Mouse (Mus musculus) midbrain, embryonic 14.5 days (tissue): ENCODE data around the gene Nol7. TPM values are rescaled to one million over a fixed set of nuclear protein-coding genes. Genes with fewer than 3 reads are reported as not detected.

Source experiments
- ATAC-seq: fragments of 200-750 bp; cut with Nextera tagmentation; 2 replicates; pipeline ENCODE4 v1.8.0; 2017; ENCODE audit warnings: moderate number of reproducible peaks, moderate library complexity; ENCODE audit not compliant: low FRiP score, low TSS enrichment
- DNase-seq: peaks from one replicate; pipeline ENCODE4 v3.0.0-alpha.2; 2015
- H3K27ac ChIP-seq: fragments of 300-500 bp; sonication (generic); replicated peaks from 2 replicates; pipeline ENCODE4 v1.5.1; 2014; ENCODE audit warnings: mild to moderate bottlenecking, low read depth, low read length, moderate library complexity
- H3K27me3 ChIP-seq: fragments of 300-500 bp; sonication (generic); 2 replicates; pipeline ENCODE4 v1.6.1; 2014; ENCODE audit warnings: low read length, control low read depth, mixed read lengths; ENCODE audit not compliant: control insufficient read depth, insufficient read depth
- H3K36me3 ChIP-seq: fragments of 300-500 bp; sonication (generic); 2 replicates; pipeline ENCODE4 v1.6.1; 2014; ENCODE audit warnings: low read length, control low read depth; ENCODE audit not compliant: control insufficient read depth, insufficient read depth
- H3K4me1 ChIP-seq: fragments of 300-500 bp; sonication (generic); 2 replicates; pipeline ENCODE4 v1.6.1; 2014; ENCODE audit warnings: mild to moderate bottlenecking, antibody characterized with exemption, low read length, control low read depth; ENCODE audit not compliant: control insufficient read depth, insufficient read depth
- H3K4me2 ChIP-seq: fragments of 300-500 bp; sonication (generic); 2 replicates; pipeline ENCODE4 v1.6.1; 2014; ENCODE audit warnings: mild to moderate bottlenecking, low read length, moderate library complexity
- H3K4me3 ChIP-seq: fragments of 300-500 bp; sonication (generic); replicated peaks from 2 replicates; pipeline ENCODE4 v1.5.1; 2014; ENCODE audit warnings: low read depth, low read length
- H3K9ac ChIP-seq: fragments of 300-500 bp; sonication (generic); replicated peaks from 2 replicates; pipeline ENCODE4 v1.6.1; 2014; ENCODE audit warnings: mild to moderate bottlenecking, low read length, moderate library complexity
- H3K9me3 ChIP-seq: fragments of 300-500 bp; sonication (generic); 2 replicates; pipeline ENCODE4 v1.6.1; 2016; ENCODE audit warnings: low read length, control low read depth, mixed read lengths; ENCODE audit not compliant: control insufficient read depth
- WGBS: fragments of 180-500 bp; shearing (Covaris S2); extraction: QIAGEN DNeasy Blood & Tissue Kit; methylation state at CpG from one replicate; pipeline ENCODE4 v1.1.7; 2014; 5-methylcytosine and 5-hydroxymethylcytosine counted together
- polyA plus RNA-seq: library from polyadenylated mRNA; unstranded; fragments of >200 nt; fragmentation: Nextera tagmentation; extraction: Ambion mirVana; gene quantifications from 2 replicates; pipeline ENCODE4 v1.2.1, GENCODE M21; 2014

Gene Nol7
- polyA plus RNA-seq, 1 experiment from 2014 or later, result 170 TPM

DNA sequence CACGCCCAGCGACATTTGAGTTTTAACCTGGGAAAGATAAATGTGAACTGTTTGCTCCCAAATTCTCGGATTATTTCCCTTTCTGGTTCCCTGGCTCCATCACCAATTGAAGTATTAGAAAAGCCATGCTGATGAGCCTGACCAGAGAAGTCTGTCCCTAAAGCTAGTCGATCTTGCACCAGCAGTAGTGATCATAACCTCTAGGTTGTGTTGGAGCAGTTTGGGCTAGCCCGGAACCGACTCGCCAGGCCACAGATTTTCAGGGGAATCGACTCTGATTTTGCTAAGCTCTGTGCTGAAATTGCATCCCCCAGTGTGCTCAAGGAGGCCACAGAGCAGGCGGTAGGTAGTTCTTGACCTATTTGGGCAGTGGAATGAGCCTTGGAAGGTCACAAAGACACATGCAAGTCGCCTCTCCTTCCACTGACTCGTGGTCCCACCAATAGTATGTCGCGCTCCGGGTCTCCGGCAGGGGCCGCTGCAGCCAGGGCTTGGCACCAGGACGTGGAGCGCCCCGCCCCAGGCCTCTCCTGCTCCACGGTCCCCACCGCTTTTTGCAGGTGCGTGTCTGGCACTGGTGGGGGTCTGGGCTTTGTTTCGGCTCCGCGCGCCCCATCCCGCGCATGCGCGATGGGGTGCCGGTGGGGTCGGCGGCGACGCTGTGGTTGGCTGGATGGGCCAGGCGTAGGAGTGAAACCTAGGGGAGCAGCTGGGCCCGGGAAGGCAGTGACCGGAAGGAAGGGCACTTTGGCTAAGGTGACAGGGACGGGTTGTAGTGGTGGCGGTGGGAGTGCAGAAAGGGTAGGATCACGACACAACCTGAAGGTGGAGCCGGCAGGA, 33.0 kb upstream of the Nol7 start, which contains the start of gene Sirt5:
Sirt5 (plus strand) TSS at position 512 of the 840 bp plus-strand sequence.
- ATAC-seq (peak; percentile 98), DNase-seq (peak; percentile 96)
- WGBS, result 14% methylated on average over 42 of the region's 42 CpGs
- peak within 1 kb of the TSS; percentile 77 for H3K9ac ChIP-seq
- H3K4me1 ChIP-seq, result 0 out of 2 replicates have a peak, but pooled peaks cover 7% of the 10 kb centered on the region
- peak within 1 kb of the TSS; percentile 58 for H3K4me3 ChIP-seq
- peak within 1 kb of the TSS; percentile 79 for H3K27ac ChIP-seq
- H3K27me3 ChIP-seq, result no peaks in the 10 kb centered on the region
- no peaks in the 10 kb centered on the region for H3K36me3 ChIP-seq
- peak within 1 kb of the TSS; percentile 78 for H3K4me2 ChIP-seq
- H3K9me3 ChIP-seq, result no peaks in the 10 kb centered on the region

DNA sequence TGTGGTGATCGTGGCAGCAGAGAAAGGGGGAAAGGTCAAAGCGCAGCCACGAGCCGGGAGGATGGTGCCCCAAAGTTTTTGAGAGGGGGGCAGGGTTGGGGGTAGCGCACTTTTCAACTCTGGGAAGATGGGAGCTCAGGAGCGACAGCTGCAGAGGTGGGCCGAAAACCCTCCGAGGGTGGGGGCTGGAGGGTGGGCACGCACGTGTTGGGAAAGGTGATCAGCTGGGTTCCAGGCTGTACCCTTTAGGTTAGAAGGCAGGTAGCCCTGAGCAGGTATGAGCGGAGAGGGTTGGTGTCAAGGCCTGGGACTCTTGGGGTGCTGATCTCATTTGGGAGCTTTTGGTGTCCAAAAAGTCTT, 32.4 kb upstream of the Nol7 start:
- DNase-seq (no peak), ATAC-seq (peak; percentile 53)
- H3K4me3 ChIP-seq, result peak overlapping the region; percentile 58
- WGBS, result 9% methylated on average over 11 of the region's 11 CpGs
- H3K4me2 ChIP-seq, result peak overlapping the region; percentile 78
- H3K9me3 ChIP-seq, result no peaks in the 10 kb centered on the region
- peak overlapping the region; percentile 79 for H3K27ac ChIP-seq
- H3K4me1 ChIP-seq, result 0 out of 2 replicates have a peak, but pooled peaks cover 7% of the 10 kb centered on the region
- no peaks in the 10 kb centered on the region for H3K27me3 ChIP-seq
- peak overlapping the region; percentile 77 for H3K9ac ChIP-seq
- H3K36me3 ChIP-seq, result peaks cover 2% of the 10 kb centered on the region

DNA sequence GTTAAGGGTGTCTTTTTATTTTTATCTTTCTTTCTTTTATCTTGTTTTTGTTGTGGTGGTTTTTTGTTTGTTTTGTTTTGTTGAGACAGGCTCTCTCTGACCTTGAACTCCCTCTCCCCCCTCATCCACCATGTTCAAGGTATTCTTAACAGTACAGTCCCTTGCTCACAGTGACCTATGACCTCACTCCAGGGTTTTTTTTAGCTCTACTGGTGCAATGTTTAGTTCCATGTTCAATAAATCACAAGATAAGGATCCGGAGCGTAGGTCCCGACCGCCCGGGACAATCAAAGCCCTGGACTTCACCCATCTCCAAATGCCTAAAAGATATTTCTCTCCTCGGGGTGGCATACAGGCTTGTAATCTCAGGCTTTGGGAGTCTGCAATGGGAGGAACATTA, 28.1 kb upstream of the Nol7 start:
- peaks cover 28% of the 10 kb centered on the region for H3K36me3 ChIP-seq
- H3K4me1 ChIP-seq, result 0 out of 2 replicates have a peak, but pooled peaks cover 7% of the 10 kb centered on the region
- H3K9me3 ChIP-seq, result no peaks in the 10 kb centered on the region
- H3K9ac ChIP-seq, result no peak overlapping the region
- H3K4me2 ChIP-seq, result no peak overlapping the region
- DNase-seq, result no peak
- H3K27me3 ChIP-seq, result no peaks in the 10 kb centered on the region
- 96% methylated on average over 6 of the region's 6 CpGs for WGBS
- no peak overlapping the region for H3K4me3 ChIP-seq
- no peak for ATAC-seq
- no peak overlapping the region for H3K27ac ChIP-seq

DNA sequence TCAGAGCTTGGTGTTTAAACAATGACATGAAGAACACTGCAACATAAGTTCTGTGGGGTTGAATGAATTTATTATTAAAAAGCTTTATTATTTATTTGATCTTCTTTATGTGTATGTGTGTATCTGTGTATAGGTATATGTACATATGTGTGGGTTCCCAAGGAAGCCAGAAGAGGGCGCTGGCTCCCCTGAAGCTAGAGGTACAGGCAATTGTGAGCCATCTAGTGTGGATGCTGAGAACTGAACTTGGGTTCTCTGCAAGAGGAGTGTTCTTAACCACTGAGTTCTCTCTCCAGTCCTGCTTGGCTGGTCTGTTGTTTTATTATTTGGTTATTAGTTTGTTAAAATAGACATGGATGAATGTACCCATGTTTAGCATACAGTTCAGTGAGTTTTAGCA, 25.3 kb upstream of the Nol7 start:
- 93% methylated on average over 1 of the region's 1 CpGs for WGBS
- Histone ChIP-seq H3K4me1 (no peaks in the 10 kb centered on the region), H3K9ac (no peak overlapping the region), H3K4me3 (no peak overlapping the region), H3K27ac (no peak overlapping the region), H3K4me2 (no peak overlapping the region), H3K9me3 (no peaks in the 10 kb centered on the region), H3K27me3 (no peaks in the 10 kb centered on the region), H3K36me3 (peaks cover 44% of the 10 kb centered on the region)
- DNase-seq (no peak), ATAC-seq (no peak)

DNA sequence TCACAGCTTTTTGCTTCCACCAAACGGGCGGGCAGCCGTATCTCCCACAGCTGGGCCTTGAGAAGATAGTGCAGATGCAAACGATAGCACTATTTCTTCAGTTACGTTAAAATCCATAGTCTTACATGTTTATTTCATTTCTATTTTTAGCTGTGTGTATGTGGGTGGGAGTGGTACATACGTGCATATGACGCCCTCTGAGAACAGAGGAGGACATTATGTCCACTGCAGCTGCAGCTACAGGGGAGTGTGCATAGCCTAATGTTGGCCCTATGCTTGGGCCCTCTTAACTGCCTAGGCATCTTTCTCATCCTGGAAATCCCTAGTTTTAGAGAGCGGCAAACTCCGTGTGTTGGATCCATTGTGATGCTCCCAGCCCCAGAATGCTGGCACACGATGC, 24.0 kb upstream of the Nol7 start:
- Histone ChIP-seq H3K4me1 (no peaks in the 10 kb centered on the region), H3K27ac (no peak overlapping the region), H3K4me3 (no peak overlapping the region), H3K9me3 (no peaks in the 10 kb centered on the region), H3K4me2 (no peak overlapping the region), H3K27me3 (no peaks in the 10 kb centered on the region), H3K36me3 (peaks cover 45% of the 10 kb centered on the region), H3K9ac (no peak overlapping the region)
- ATAC-seq (no peak), DNase-seq (no peak)
- 88% methylated on average over 10 of the region's 10 CpGs for WGBS

DNA sequence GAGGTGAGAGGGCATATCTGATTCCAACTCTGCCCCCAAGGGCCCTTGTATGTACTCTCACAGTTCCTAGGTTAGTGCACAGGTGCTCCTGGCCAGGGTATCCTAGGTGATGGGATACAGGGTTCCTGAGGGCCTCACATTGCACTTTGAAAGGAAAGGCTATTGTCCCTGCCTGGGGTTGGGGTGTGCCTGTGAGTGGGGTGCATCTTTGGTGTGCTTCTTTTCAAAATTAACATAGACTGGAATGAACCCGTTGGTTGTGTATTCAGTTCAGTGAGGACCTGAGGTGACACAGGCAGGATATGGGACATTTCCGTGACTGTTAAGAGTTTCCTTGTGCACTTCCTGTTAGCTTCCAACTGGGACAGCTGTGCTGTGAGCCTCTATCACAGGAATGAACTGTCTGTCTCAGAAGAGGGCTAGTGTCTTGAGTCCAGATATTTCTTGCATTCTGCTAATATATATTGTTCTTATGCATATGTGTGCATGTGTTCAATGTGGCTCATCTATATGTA, 23.2 kb upstream of the Nol7 start:
- no peaks in the 10 kb centered on the region for H3K27me3 ChIP-seq
- no peak for ATAC-seq
- no peaks in the 10 kb centered on the region for H3K4me1 ChIP-seq
- H3K4me3 ChIP-seq, result no peak overlapping the region
- no peak for DNase-seq
- H3K9ac ChIP-seq, result no peak overlapping the region
- no peaks in the 10 kb centered on the region for H3K9me3 ChIP-seq
- peaks cover 50% of the 10 kb centered on the region for H3K36me3 ChIP-seq
- no peak overlapping the region for H3K4me2 ChIP-seq
- no peak overlapping the region for H3K27ac ChIP-seq
- 85% methylated on average over 2 of the region's 2 CpGs for WGBS

DNA sequence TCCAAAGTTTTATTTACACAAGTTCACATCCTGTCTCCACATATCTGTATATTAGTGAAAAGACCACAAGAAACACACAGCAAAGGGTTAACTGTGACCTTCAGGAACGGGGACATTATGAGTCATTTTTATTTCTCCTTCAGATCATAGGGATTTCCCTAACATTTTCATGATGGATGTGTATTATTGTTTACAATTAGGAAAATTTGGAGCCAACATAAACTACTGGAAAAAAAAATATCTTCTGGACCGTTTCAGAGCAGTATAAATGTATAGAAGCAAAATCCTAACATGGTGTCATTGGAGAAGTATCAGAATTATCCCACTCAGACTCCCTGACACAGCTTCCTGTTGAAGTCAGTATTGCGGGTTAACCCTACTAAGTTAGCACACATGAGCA, 18.2 kb upstream of the Nol7 start:
- no peaks in the 10 kb centered on the region for H3K4me1 ChIP-seq
- no peak overlapping the region for H3K4me3 ChIP-seq
- 90% methylated on average over 3 of the region's 3 CpGs for WGBS
- no peak for DNase-seq
- no peaks in the 10 kb centered on the region for H3K27me3 ChIP-seq
- ATAC-seq, result no peak
- H3K27ac ChIP-seq, result no peak overlapping the region
- H3K9ac ChIP-seq, result no peak overlapping the region
- H3K9me3 ChIP-seq, result no peaks in the 10 kb centered on the region
- peaks cover 32% of the 10 kb centered on the region for H3K36me3 ChIP-seq
- H3K4me2 ChIP-seq, result no peak overlapping the region

DNA sequence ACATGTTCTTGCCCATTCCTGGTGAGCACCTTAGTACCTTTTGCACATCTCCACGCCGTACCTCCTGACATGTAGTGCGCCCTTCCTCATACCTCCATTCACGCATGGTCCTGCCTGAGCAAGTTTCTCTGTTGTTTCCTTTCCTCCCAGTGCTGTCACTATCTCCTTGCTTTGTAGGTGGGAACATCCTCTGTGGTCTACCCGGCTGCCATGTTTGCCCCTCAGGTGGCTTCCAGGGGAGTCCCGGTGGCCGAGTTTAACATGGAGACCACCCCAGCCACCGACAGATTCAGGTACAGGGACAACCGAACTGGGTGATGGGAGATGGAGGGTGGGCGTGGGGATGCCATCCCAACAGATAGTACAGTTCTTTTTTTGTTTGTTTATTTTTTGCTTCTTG, 12.9 kb upstream of the Nol7 start:
- H3K9ac ChIP-seq, result no peak overlapping the region
- no peak overlapping the region for H3K27ac ChIP-seq
- H3K36me3 ChIP-seq, result peaks cover 13% of the 10 kb centered on the region; the same call in 1 of the 2 replicates
- no peak for ATAC-seq
- no peaks in the 10 kb centered on the region for H3K27me3 ChIP-seq
- DNase-seq, result no peak
- H3K4me2 ChIP-seq, result no peak overlapping the region
- 97% methylated on average over 10 of the region's 10 CpGs for WGBS
- no peak overlapping the region for H3K4me3 ChIP-seq
- no peaks in the 10 kb centered on the region for H3K9me3 ChIP-seq
- no peaks in the 10 kb centered on the region for H3K4me1 ChIP-seq
